Mouse (Mus musculus): ENCODE measurements around the gene Ankzf1.
A peak's percentile ranks its signal among the peaks of the same experiment; 100 is the strongest.

Ankzf1 gene

DNA sequence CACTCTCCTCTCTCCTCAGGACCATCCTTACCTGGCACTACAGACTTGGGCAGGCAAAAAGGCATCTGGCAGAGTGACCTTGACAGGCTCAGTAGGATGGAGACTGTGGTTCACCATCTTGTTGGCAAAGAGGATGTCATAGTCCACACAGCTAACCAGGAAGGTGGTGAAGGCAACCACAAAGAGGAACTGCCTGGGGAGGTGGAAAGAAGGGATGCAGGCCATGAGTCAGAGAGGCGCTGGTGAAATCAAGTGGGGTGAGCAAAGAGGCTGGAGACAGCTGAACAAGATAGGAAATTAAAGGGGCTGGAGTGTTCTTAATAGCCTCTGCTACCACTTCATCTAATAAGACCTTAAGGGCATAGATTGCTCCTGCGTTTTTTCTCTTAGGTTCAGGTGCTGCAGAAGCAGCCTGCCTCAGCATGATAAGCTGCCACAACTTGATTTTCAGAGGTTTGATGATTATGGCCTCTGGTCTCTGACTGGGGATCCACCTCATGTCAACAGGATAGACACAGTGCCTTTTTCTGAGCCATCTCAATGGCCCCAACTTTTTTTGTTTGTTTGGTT is 4.0 kb upstream of the Ankzf1 start:
- no peak for DNase-seq (ENCODE audit: low read depth, low spot score)

DNA sequence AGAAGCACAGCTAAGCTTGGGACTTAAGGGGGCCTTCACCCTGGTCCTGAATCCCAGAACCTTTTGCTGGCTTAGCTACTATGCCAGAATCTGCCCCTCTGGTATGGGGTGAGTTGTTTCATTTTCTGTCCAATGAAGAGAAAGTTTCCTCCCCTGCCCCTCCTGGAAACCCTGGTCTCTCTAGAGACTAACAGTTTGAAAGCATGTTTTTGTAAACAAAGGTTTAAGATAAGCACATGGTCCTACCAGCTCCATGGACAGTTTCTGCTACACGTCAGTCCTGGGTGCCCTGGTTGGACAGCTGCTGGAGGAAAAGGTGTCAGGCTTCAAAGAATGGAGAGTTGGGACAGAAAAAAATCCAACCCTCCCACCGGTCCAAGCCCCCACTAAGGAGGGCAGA is 1.4 kb upstream of the Ankzf1 start:
- DNase-seq (ENCODE audit: low read depth, low spot score), result no peak

DNA sequence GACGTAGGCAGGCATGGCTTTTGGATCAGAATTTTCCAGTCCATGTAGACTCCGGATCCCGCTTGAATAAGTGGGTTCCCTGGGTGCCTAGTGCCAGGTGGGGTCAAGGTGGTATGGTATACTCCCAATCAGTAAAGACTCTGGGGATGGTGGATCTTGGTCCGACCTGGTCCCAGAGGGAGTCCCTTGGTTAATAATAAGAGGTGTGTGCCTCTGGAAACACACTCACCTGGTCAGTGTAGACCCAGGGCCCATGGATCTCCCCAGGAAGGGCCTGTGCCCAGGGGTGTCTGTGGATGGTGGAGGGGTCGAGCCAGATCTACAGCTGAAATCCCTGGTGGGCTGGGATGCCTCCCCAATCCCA is 711 bp upstream of the Ankzf1 start:
- DNase-seq (ENCODE audit: low read depth, low spot score), result no peak

DNA sequence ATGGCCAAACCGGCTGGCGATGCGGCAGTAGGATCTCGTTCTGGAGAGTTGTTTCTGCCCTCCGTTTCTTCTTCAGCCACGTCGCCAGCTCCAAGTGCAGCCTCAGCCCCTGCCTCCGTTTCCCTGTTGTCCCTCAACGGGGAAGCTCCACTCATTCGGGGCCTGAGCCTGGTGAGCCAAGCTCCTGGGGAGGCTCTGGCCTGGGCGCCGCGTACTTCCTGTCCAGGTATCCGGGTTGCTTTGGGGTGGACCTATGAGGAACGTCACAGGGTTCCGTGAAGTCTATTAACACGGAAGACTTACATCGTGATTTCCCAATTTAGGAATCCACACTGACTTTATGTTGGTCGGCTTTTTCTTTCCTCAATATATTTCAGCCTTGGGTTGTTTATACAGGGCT is 501 bp downstream of the Ankzf1 start:
- peak; percentile 55 for DNase-seq (ENCODE audit: low read depth, low spot score)

DNA sequence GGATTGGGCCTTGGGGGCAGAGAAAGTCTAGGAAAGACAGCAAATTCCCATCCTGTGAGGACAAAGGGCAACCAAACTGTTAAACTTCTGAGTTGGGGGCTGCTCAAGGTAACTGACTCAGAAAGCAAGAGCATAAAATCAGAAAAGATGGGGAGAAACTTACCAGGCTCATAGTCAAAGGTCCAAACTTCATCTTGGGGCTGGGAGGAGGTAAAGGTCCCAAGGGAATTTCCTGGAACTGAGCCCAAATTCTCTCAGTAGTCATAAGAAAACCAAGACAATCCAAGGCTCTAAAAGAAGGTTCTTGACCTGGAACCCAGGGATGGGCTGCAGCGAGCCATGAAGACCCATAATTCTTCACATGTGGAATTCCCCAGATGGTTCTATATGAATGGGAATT is 9.3 kb downstream of the Ankzf1 start:
- DNase-seq (ENCODE audit: low read depth, low spot score), result no peak

DNA sequence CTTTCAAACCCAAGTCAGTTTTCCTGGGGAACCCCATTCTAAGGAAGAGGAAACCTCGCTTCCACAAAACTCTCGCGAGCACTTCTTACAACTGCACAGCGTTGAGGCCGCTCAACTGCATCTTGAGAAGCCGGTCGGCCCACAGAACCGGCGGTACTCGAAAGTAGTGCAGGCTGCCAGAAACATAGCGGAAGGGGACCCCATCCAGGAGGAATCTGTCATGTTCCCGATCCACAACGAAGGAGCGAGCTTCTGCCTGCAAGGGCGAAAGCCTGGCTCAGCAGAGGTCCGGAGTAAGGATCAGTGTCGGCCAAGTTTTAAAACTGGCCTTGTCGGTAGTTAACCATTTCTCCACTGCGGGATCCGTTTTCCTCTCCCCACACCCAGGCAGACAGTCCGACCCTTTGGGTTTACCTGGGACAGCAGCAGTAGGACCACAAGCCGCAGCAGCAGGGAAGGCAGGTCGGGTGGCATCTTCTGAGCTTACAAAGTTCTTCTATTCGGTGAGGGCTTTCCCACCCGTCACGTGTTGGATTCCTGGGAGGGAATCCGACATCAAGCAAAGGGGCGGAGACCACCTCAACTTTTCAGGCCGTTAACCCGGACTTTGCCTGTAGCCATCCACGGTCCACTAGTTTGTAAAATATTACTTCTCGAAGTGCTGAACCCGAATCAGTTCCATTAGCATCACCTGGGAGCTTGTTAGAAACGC is 17.2 kb downstream of the Ankzf1 start:
- DNase-seq (ENCODE audit: low read depth, low spot score), result no peak

DNA sequence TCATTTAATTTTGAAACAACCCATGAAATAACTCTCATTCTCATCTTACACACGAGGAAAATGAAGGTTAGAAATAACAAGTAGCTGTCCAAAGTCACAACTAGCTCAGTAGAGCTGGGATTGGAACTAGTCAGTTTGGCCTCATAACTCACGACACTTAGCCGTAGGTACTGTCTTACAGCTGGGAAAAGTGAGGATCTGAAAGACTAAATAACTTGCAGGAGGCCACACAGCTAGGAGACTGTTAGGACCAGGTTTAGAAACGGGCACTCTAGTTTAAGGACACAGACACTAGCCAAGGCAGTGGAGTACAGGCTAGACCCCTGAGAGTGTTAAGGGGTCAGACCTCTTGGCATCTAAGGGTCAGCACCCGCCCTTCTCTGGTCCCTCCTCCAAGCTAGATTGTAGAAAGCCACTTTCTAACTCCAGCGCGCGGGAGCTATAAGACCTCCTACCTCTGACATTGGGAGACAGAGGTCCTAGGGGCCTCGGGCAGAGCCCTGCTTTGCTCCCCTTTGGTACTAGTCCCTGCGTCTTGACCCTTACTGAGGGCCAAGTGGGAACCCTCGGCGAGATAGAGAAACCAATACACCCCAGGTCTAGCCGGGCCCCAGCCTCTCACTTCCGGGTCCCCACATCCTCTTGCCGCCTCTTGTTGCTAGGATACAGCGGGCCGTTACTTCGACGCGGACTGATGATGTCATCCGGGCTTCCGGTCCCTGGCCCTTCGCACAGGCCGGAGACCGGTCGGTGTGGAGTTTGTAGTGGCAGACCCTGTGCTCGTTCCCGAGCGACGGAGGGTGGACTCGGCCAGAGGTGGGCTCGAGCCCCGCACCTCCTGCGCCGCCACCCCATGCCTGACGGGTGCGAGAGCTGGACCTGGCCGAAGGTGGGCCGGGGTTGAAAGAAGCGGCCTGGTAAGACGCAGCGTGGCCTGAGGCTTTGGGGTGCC is 18.5 kb downstream of the Ankzf1 start, which contains the start of the genes Glb1l and Stk16:
Glb1l (minus strand) TSS at position 678 of the 952 bp plus-strand sequence.
Stk16 (plus strand) TSS at position 703 of the 952 bp plus-strand sequence.
- DNase-seq (ENCODE audit: low read depth, low spot score), result peak; percentile 93

DNA sequence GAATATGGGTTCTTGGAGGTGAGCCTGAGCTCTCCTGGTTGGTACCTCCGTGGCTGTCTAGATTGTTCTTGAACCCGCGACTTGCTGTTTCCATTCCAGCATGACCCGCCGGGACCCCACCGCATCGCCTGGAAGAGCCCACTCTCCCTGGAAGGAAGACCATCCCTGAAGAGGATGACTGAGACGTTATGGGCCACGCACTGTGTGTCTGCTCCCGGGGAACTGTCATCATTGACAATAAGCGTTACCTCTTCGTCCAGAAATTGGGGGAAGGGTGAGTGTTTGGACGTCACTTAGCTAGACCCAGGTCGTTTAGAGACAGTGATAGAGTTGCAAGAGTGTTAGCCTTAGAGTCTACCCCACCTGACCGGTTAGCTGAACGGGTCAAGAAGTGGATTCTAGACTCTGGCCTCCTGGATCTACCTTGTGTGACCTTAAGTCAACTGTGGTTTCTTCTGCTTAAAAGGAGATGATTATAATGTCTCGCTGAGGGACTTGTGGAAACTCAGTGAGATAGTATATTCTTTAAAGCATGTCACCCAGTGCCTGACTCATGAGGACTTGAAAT is 19.3 kb downstream of the Ankzf1 start:
- no peak for DNase-seq (ENCODE audit: low read depth, low spot score)

DNA sequence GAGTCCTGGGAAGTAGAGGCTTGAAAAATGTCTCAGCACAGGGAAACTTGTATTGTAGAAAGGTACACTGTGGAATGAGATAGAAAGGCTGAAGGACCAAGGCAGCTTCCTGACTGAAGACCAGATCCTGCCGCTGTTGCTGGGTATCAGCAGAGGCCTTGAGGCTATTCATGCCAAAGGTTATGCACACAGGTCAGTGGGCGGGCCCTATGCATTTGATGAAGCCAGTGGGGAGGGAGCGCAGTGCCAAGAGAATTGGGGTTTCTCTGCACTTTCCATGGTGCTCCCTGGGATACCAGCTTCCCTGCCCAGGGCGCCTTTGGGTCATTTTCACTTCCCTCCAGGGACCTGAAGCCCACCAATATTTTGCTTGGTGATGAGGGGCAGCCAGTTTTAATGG is 20.6 kb downstream of the Ankzf1 start:
- no peak for DNase-seq (ENCODE audit: low read depth, low spot score)

DNA sequence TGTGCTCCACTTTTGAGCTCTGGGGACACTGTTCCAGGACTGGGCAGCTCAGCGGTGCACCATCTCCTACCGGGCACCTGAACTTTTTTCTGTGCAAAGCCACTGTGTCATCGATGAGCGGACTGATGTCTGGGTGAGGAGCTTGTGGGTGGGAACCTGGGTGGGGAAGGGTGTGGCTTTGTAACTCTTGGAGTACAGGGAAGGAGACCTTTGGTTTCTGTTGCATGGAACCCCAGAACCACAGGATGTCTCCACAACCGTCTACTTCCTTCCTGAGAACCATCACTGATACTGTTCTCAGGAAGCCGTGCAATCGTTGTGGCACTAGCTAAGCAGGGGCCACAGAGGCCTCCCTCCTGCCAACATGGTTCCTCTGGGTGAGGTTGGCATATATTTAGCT is 21.1 kb downstream of the Ankzf1 start:
- DNase-seq (ENCODE audit: low read depth, low spot score), result no peak

DNA sequence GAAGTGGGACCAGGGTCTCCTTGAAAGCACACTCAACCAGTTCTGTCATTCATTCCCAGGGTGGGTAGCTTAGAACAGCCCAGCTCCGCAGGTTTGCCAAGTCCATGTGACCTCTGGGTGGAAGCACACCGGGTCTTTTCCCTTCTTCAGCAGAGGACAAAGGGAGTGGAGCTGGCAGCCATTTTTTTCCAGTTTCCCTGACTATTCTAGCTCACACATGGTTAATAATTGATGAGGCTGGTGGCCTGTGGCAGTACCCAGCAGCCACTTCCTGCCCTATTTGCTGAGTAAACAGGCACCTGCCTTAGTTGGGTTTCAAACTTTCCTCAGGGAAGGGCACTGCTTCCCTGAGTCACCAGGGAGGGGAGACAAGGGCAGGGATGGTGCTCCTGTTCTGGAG is 22.5 kb downstream of the Ankzf1 start:
- DNase-seq (ENCODE audit: low read depth, low spot score), result no peak

DNA sequence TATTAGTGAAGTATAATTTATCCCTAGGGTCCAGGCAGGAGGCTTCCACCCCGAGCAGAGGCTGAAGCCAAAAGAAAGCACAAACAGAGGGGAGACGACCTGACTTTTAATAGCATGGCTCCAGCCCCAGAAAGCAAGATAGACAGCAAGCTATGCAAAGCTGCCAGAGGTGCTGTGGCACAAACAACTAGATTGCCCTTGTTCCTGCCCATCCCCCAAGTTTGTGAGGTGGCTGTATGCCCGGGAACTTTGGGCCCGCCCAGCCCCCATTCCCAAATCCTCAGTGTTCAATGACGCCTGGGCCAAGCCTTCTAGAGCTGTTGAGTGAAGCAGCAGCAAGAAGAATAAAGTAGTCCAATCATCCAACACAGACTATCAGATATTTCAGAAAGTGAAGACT is 22.9 kb downstream of the Ankzf1 start:
- DNase-seq (ENCODE audit: low read depth, low spot score), result no peak

DNA sequence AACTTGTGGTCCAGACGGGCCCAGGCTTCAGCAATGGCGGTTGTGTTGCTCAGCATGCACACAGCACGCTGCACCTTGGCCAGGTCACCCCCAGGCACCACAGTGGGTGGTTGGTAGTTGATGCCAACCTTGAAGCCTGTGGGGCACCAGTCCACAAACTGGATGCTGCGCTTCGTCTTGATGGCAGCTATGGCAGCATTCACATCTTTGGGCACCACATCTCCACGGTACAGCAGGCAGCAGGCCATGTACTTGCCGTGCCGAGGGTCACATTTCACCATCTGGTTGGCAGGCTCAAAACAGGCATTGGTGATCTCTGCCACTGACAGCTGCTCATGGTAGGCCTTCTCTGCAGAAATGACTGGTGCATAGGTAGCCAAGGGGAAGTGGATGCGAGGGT is 23.8 kb downstream of the Ankzf1 start:
- no peak for DNase-seq (ENCODE audit: low read depth, low spot score)

DNA sequence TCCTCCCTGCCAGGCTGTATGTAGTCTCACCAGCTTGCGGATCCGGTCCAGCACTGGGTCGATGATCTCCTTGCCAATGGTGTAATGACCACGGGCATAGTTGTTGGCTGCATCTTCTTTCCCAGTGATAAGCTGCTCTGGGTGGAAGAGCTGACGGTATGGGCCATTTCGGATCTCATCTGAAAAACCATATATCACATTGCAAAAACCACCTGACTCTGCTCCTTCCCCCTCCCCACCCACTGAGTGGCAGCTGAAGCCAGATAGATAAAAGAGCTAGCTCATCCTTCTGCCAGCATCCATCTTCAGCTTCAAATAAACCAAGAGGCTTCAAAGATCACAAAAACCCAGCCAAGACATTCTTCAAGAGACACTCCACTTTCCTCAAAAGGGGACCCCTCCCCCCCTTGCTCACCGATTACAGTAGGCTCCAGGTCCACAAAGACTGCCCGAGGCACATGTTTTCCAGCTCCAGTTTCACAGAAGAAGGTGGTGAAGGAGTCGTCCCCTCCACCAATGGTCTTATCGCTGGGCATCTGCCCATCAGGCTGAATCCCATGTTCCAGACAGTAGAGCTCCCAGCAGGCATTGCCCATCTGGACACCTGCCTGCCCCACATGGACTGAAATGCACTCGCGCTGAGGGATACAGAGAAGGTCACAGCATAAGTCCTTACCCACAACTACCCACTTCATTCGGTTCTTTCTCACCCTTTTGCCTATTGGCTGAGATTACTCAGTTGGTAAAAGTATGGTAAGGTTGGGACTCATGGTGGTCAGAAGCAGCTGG is 25.0 kb downstream of the Ankzf1 start:
- DNase-seq (ENCODE audit: low read depth, low spot score), result no peak

DNA sequence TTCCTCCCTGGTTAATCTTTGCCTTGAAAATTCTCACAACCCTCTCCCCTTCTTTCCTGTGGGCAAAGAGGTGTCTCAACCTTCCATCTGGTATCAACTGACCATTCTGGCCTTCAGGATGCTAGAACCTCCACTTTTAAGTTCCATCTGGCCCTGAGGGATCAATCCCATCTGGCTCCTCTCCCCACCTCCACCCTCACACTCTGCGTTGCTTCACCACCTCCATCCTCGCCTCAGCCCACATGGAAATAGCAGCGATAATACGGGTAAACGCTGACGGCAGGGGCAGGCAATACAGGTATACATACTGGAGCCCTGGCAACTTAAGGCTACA is 25.9 kb downstream of the Ankzf1 start:
- no peak for DNase-seq (ENCODE audit: low read depth, low spot score)

DNA sequence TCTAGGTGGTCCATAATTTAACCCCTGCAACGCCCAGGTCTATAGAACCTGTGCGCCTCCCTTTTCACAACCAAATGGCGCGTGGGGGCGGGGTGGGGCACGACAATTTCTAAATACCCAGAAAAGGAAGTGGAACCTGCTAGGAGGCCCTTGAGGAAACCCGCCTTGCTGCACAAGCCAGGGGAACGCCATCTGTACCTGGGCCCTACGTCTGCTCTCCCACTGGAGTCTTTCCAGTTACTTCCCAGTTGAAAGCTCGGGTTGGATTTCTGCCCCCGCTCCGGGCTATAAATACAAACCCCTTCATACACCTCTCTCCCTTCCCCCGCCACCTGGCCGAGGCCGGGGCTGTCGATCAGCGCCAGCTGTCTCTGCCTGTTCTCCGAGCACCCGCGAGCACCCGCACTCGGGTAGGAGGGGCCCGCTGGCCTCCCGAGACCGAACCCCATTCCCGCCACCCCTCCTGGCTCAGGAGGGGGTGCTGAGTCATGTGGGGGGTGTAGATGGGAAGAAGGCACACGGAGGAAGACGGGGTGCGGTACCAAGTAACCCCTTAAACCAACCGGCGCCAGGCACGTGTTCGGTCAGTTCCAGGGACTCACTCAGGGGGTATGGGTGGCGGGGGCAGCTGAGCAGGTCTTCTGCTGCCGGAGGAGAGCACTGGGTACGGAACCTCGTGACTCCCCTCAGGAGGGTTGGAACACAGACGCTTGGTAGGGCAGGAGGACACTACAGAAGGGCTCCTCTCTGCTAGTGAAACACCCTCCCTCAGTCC is 26.5 kb downstream of the Ankzf1 start:
- peak; percentile 74 for DNase-seq (ENCODE audit: low read depth, low spot score)

DNA sequence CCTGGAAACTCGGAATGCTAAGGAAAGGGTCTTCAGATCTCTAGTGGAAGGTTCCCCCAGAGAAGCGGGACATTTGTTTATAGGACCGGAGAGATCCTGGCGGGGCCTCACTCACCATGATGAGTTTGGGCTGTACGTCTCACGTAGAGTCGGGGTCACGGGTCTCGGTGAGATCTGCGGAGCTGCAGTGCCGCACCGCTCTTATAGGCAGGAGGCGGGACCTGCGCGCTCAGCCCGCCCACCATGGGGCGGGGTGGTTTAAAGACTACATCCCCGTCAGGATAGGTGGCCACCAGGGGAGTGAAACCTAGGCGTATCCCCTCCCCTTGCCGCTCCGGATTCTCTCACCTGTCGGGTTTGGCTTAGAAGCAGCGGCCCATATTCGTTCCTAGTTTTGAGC is 27.1 kb downstream of the Ankzf1 start:
- peak; percentile 86 for DNase-seq (ENCODE audit: low read depth, low spot score)

DNA sequence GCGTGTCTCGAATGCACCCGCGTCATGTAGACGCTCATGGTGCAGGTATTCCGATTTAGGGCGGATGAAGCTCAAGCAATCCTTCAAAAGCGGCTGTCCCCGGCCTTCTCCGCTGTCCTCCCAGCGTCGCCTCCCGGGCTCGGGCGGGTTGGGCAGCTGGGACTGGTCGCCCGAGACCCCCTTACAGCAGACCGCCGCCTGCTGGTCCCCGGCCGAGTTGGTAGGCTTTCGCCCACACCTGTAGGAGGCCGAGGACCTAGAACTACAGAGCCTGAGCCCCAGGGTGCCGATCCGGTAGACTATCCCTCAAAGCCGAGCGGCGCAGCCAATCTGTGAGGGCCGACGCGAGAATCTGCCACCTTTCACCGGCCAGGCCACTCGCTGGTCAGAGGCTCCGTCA is 27.6 kb downstream of the Ankzf1 start, which contains the start of gene Tuba4a:
Tuba4a (minus strand) TSS at position 335 of the 400 bp plus-strand sequence.
- no peak for DNase-seq (ENCODE audit: low read depth, low spot score)

DNA sequence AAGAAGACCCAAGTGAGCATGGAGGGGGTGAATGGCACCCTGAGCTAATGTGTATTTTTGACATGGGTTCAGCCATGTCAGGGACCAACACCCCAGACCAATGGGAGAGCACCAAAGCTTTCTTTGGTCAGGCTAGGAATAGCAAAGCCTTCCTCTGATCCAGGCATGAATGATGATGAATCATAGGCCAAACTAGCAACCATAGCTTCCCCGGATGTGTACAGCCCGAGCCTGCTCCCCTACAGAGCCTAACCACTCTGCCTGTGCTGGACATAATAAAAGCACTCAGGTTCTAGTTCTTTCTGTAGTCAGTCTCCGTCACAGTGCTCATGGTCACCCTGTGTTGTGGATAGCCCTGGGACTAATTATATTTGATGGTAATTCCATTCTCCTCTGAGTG is 29.6 kb downstream of the Ankzf1 start:
- DNase-seq (ENCODE audit: low read depth, low spot score), result no peak

DNA sequence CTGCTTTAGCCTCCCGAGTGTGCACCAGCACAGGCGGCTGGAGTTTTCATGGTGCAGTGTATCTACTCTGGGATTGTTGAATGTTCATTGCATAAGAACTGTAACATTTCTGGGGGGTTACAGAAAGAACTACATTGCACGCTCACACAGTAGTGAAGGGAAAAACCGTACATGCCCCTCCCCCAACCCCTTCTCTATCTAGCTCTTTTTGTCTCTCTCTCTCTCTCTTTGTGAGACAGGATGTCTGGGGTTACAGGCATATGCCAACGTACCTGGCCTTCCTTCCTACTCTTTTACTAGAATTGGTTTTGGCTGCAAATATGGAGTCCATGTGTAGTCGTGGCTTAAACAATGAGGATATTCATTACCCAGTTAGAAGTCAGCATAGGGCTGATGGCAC is 31.0 kb downstream of the Ankzf1 start:
- no peak for DNase-seq (ENCODE audit: low read depth, low spot score)

DNA sequence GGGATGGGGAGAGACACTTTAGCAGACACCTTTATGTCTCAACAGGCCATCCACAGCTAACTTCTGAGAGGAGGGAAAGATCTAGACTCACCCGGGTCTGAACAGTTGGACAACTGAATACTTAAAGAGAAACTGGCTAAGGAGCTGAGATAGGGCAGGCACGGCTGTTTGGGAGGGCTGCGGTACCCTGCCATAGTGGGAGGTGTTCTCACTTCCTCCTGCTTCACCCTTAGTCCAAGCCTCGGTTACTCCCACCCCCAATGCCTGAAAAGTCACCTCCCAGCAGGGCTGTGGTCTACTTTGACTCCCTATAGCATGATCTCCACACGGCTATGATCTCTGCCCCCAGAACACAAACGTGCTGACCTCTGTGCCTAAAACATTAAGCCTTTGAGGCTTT is 31.6 kb downstream of the Ankzf1 start:
- DNase-seq (ENCODE audit: low read depth, low spot score), result no peak
